Comparison of ENCODE assay signal across 9 mouse cellular contexts in genomic region chr7:24298635-24298972, GRCm38 (mm10). TPM values are rescaled to one million over a fixed set of nuclear protein-coding genes. Genes with fewer than 3 reads are reported as not detected.
A peak's percentile ranks its signal among the peaks of the same experiment; 100 is the strongest.
DNase-seq lines count a peak whose midpoint lies in the region; ATAC-seq and TF ChIP-seq lines count a peak whose summit lies in the region.
"Had no signal": no experiment of that assay in that cellular context is flagged by ENCODE, and none has a peak within 500 bp of the region (broad histone marks: within the 10 kb centered on the region; RNA-seq: fewer than 3 reads in every experiment).

No protein-coding gene starts in this region.

- 2% methylated on average over 12 of the region's 12 CpGs for WGBS in heart, embryonic 11.5 days (ENCODE audit: insufficient replicate concordance)
- 1% methylated on average over 12 of the region's 12 CpGs for WGBS in forebrain, embryonic 10.5 days
- WGBS in liver, embryonic 12.5 days (ENCODE audit: insufficient replicate concordance) = 4% methylated on average over 12 of the region's 12 CpGs

- peaks cover 17% of the 10 kb centered on the region for H3K36me3 ChIP-seq in heart, embryonic 11.5 days (ENCODE audit: control insufficient read depth, insufficient read depth, low read length)
- peaks cover 47% of the 10 kb centered on the region for H3K36me3 ChIP-seq in E14TG2a.4 (ENCODE audit: insufficient read depth, low read length)
- peaks cover 65% of the 10 kb centered on the region for H3K36me3 ChIP-seq in forebrain, embryonic 10.5 days (replicated peaks)
- H3K36me3 ChIP-seq in liver, embryonic 12.5 days = peaks cover 54% of the 10 kb centered on the region

- H3K9ac ChIP-seq in heart, embryonic 11.5 days (ENCODE audit: low read depth, low read length) = peak overlapping the region; percentile 84
- peak overlapping the region; percentile 76 for H3K9ac ChIP-seq in liver, embryonic 12.5 days

- H3K27me3 ChIP-seq in heart, embryonic 11.5 days (ENCODE audit: control insufficient read depth, insufficient read depth, low read length) = no peaks in the 10 kb centered on the region
- H3K27me3 ChIP-seq in E14TG2a.4 (ENCODE audit: insufficient read depth, low read length) = peaks cover 8% of the 10 kb centered on the region; the same call in 1 of the 2 replicates
- H3K27me3 ChIP-seq in forebrain, embryonic 10.5 days (ENCODE audit: poor library complexity, severe bottlenecking) = no peaks in the 10 kb centered on the region
- H3K27me3 ChIP-seq in liver, embryonic 12.5 days (replicated peaks) = no peaks in the 10 kb centered on the region
- H3K27me3 ChIP-seq: Patski had no signal

- peak overlapping the region; percentile 81 for H3K27ac ChIP-seq in heart, embryonic 11.5 days (ENCODE audit: low read depth, low read length)
- peak overlapping the region; percentile 94 for H3K27ac ChIP-seq in forebrain, embryonic 10.5 days
- H3K27ac ChIP-seq in liver, embryonic 12.5 days = peak overlapping the region; percentile 67

- H3K9me3 ChIP-seq in heart, embryonic 11.5 days (replicated peaks; ENCODE audit: control insufficient read depth, low read length) = no peaks in the 10 kb centered on the region
- H3K9me3 ChIP-seq in E14TG2a.4 (ENCODE audit: low read length) = peaks cover 8% of the 10 kb centered on the region
- no peaks in the 10 kb centered on the region; the same call in 1 of the 2 replicates for H3K9me3 ChIP-seq in forebrain, embryonic 10.5 days
- H3K9me3 ChIP-seq in liver, embryonic 12.5 days (replicated peaks) = no peaks in the 10 kb centered on the region

- no peak for DNase-seq in heart, postnatal 4 days
- DNase-seq in forebrain, embryonic 10.5 days (ENCODE audit: extremely low spot score, low spot score) = no peak
- peak; percentile 37 to 44 for DNase-seq in thymus, postnatal 10 days (ENCODE audit: low spot score in 2 of 2)
- no peak for DNase-seq in urinary bladder, adult 2 months (ENCODE audit: low spot score)
- no peak for DNase-seq in cerebellum, postnatal 25 days

- TF ChIP-seq CTCF in E14TG2a.4 (conservative IDR thresholded peaks at IDR 0.05; ENCODE audit: low read length) = no peak

- peak overlapping the region; percentile 80 for H3K4me3 ChIP-seq in heart, embryonic 11.5 days (ENCODE audit: low read depth, low read length)
- peak overlapping the region; percentile 97 for H3K4me3 ChIP-seq in E14TG2a.4 (replicated peaks; ENCODE audit: low read length)
- peak overlapping the region; percentile 81 for H3K4me3 ChIP-seq in forebrain, embryonic 10.5 days
- peak overlapping the region; percentile 74 for H3K4me3 ChIP-seq in liver, embryonic 12.5 days

- H3K4me2 ChIP-seq in heart, embryonic 11.5 days = peak overlapping the region; percentile 93
- H3K4me2 ChIP-seq in liver, embryonic 12.5 days = peak overlapping the region; percentile 96

- peaks cover 6% of the 10 kb centered on the region; the same call in 1 of the 2 replicates for H3K4me1 ChIP-seq in heart, embryonic 11.5 days (ENCODE audit: control insufficient read depth, insufficient read depth, low read length)
- peaks cover 18% of the 10 kb centered on the region for H3K4me1 ChIP-seq in E14TG2a.4 (replicated peaks; ENCODE audit: low read depth, low read length)
- H3K4me1 ChIP-seq in forebrain, embryonic 10.5 days = peaks cover 29% of the 10 kb centered on the region
- peaks cover 30% of the 10 kb centered on the region for H3K4me1 ChIP-seq in liver, embryonic 12.5 days

- ATAC-seq in heart, embryonic 11.5 days (replicated peaks; ENCODE audit: insufficient number of reproducible peaks, low FRiP score, low TSS enrichment) = no peak
- no peak for ATAC-seq in liver, embryonic 12.5 days

RNA-seq across cellular contexts. Expression of gene Zfp61, which starts 2.4 kb away (rescaled TPM):
- 16.4 and 18.1 TPM in 2 replicates for polyA plus RNA-seq in heart, embryonic 11.5 days (2014; fragmentation: Nextera tagmentation; extraction: Ambion mirVana)
- 1 to 10 TPM; 4.2 to 6.6 TPM for total RNA-seq in heart, postnatal 4 days (2021)
- polyA plus RNA-seq in forebrain, embryonic 10.5 days (2016; fragmentation: Nextera tagmentation; extraction: Ambion mirVana) = 39.6 and 41.9 TPM in 2 replicates
- polyA plus RNA-seq in liver, embryonic 12.5 days (2016; fragmentation: Nextera tagmentation; extraction: Ambion mirVana) = 7.1 and 7.7 TPM in 2 replicates
- polyA plus RNA-seq in urinary bladder, adult 2 months (2012; rRNA removed) = 16.1 and 18.1 TPM in 2 replicates

RNA-seq across cellular contexts. Expression of gene Zfp94, which starts 17.9 kb away (rescaled TPM):
- 4.6 and 6.1 TPM in 2 replicates for polyA plus RNA-seq in heart, embryonic 11.5 days (2014; fragmentation: Nextera tagmentation; extraction: Ambion mirVana)
- total RNA-seq in heart, postnatal 4 days (2021) = 1 to 10 TPM; 1.0 to 1.8 TPM
- 12.9 and 13.2 TPM in 2 replicates for polyA plus RNA-seq in forebrain, embryonic 10.5 days (2016; fragmentation: Nextera tagmentation; extraction: Ambion mirVana)
- polyA plus RNA-seq in liver, embryonic 12.5 days (2016; fragmentation: Nextera tagmentation; extraction: Ambion mirVana) = 3.0 and 3.6 TPM in 2 replicates
- 10.5 and 11.0 TPM in 2 replicates for polyA plus RNA-seq in urinary bladder, adult 2 months (2012; rRNA removed)

RNA-seq across cellular contexts. Expression of gene Zfp93, which starts 28.4 kb away (rescaled TPM):
- polyA plus RNA-seq in heart, embryonic 11.5 days (2014; fragmentation: Nextera tagmentation; extraction: Ambion mirVana) = 5.8 and 7.3 TPM in 2 replicates
- total RNA-seq in heart, postnatal 4 days (2021) = 1 to 10 TPM; 3.7 to 4.8 TPM
- polyA plus RNA-seq in forebrain, embryonic 10.5 days (2016; fragmentation: Nextera tagmentation; extraction: Ambion mirVana) = 7.1 and 9.6 TPM in 2 replicates
- polyA plus RNA-seq in liver, embryonic 12.5 days (2016; fragmentation: Nextera tagmentation; extraction: Ambion mirVana) = 1.9 and 2.2 TPM in 2 replicates
- 6.0 and 6.4 TPM in 2 replicates for polyA plus RNA-seq in urinary bladder, adult 2 months (2012; rRNA removed)

RNA-seq across cellular contexts. Expression of gene Tescl, which starts 35.1 kb away (rescaled TPM):
- polyA plus RNA-seq in heart, embryonic 11.5 days (2014; fragmentation: Nextera tagmentation; extraction: Ambion mirVana) = not detected in 2 replicates
- under 1 TPM; 0.32 to 0.33 TPM for total RNA-seq in heart, postnatal 4 days (2021)
- polyA plus RNA-seq in forebrain, embryonic 10.5 days (2016; fragmentation: Nextera tagmentation; extraction: Ambion mirVana) = 0.17 TPM in 1 of 2 replicates, not detected in the other
- polyA plus RNA-seq in liver, embryonic 12.5 days (2016; fragmentation: Nextera tagmentation; extraction: Ambion mirVana) = not detected in 2 replicates
- polyA plus RNA-seq in urinary bladder, adult 2 months (2012; rRNA removed) = 0.19 TPM in 2 replicates
- polyA plus RNA-seq: Patski had no signal

RNA-seq across cellular contexts. Expression of gene Zfp108, which starts 44.0 kb away (rescaled TPM):
- 1.5 and 2.1 TPM in 2 replicates for polyA plus RNA-seq in heart, embryonic 11.5 days (2014; fragmentation: Nextera tagmentation; extraction: Ambion mirVana)
- 1 to 10 TPM; 1.2 to 1.4 TPM for total RNA-seq in heart, postnatal 4 days (2021)
- 2.2 and 2.7 TPM in 2 replicates for polyA plus RNA-seq in forebrain, embryonic 10.5 days (2016; fragmentation: Nextera tagmentation; extraction: Ambion mirVana)
- 0.48 and 0.56 TPM in 2 replicates for polyA plus RNA-seq in liver, embryonic 12.5 days (2016; fragmentation: Nextera tagmentation; extraction: Ambion mirVana)
- 3.1 TPM in 2 replicates for polyA plus RNA-seq in urinary bladder, adult 2 months (2012; rRNA removed)

Comparison
In these comparisons a context has a peak if more than half of its experiments do, and no peak if none do; other contexts are left out.
1. DNase-seq: peak in thymus, postnatal 10 days (2 of 2); none in heart, postnatal 4 days (single experiment), forebrain, embryonic 10.5 days (single experiment), urinary bladder, adult 2 months (single experiment) and cerebellum, postnatal 25 days (0 of 2).
2. Peak in every context shown above with its lines, with median percentiles within 50 percentile points of each other: H3K27ac ChIP-seq and H3K4me3 ChIP-seq.